Mouse (Mus musculus): ENCODE data around the gene Cmya5.

DNA sequence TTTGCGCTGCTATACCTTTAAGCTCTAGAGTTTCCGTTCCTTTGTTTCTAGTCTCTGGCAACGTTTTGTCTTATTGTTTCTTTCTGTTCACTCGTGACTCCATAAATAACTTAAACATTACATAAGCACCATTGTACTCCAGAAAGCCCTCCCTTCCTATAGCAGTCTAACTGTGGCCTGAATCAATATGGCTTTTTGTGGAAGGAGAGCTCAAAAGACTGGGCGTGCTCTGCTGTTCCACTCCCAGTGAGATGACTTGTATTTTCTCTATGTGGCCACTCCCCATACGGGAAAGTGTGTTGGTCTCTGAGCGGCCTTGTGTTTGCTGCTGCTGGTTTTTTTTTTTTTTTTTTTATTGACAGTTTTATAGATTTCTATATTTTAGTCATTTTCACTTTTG lies 27.3 kb downstream of the Cmya5 start:
- no peak for TF ChIP-seq CTCF (IDR thresholded peaks at IDR 0.05; ENCODE audit: low read depth, low read length)
- no peak for TF ChIP-seq EP300 (IDR thresholded peaks at IDR 0.05; ENCODE audit: insufficient read depth, low read depth, low read length)
- no peak for TF ChIP-seq POLR2A (IDR thresholded peaks at IDR 0.05; ENCODE audit: insufficient read depth, low read length)

Data from ES-Bruce4 (cell line).